In the genomic region with DNA sequence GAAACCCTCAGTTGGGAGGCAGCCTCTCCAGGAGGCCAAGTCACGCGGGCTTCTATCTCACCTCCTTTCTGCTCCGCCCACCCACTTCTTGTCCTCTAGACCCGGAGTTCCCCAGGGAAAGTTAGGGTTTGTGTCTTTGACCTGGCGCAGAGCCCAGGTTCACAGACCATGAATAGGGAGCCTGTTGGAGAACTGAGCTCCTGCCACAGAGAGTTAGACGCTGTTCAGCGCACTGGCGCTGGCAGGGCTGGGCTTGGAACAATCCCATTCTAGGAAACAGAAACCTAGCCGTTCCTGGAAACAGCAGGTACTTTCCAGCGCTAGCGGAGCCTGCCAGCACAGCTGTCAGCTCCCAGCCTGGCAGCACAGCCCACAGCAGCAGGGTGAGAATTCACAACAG, we compare ENCODE assay signal across 9 mouse cellular contexts. TPM values are rescaled to one million over a fixed set of nuclear protein-coding genes. Genes with fewer than 3 reads are reported as not detected.
DNase-seq lines count a peak whose midpoint lies in the region; ATAC-seq and TF ChIP-seq lines count a peak whose summit lies in the region.
"Had no signal": no experiment of that assay in that cellular context is flagged by ENCODE, and none has a peak within 500 bp of the region (broad histone marks: within the 10 kb centered on the region; RNA-seq: fewer than 3 reads in every experiment).

No protein-coding gene starts in this region.

- H3K4me1 ChIP-seq in heart, embryonic 12.5 days (replicated peaks) = no peaks in the 10 kb centered on the region
- H3K4me1 ChIP-seq in thymus, adult 2 months (replicated peaks; ENCODE audit: control insufficient read depth, insufficient read depth, low read length) = peaks cover 4% of the 10 kb centered on the region; the same call in 1 of the 2 replicates
- no peaks in the 10 kb centered on the region for H3K4me1 ChIP-seq in lung, adult 2 months (ENCODE audit: control insufficient read depth, insufficient read depth, low read length)
- no peaks in the 10 kb centered on the region for H3K4me1 ChIP-seq in forebrain, embryonic 16.5 days (replicated peaks; ENCODE audit: control insufficient read depth, insufficient read depth, low read length)
- H3K4me1 ChIP-seq in midbrain, embryonic 13.5 days (replicated peaks) = no peaks in the 10 kb centered on the region
- H3K4me1 ChIP-seq: embryonic facial prominence, embryonic 15.5 days had no signal

- H3K4me2 ChIP-seq in heart, embryonic 12.5 days = no peak overlapping the region
- no peak overlapping the region for H3K4me2 ChIP-seq in forebrain, embryonic 16.5 days (ENCODE audit: low read length)
- no peak overlapping the region for H3K4me2 ChIP-seq in midbrain, embryonic 13.5 days (replicated peaks)
- H3K4me2 ChIP-seq: embryonic facial prominence, embryonic 15.5 days had no signal

- WGBS in heart, embryonic 12.5 days = 84% methylated on average over 11 of the region's 11 CpGs
- 61% methylated on average over 11 of the region's 11 CpGs for WGBS in thymus, adult 2 months
- WGBS in lung, adult 2 months = 42% methylated on average over 11 of the region's 11 CpGs
- 62% methylated on average over 11 of the region's 11 CpGs for WGBS in forebrain, embryonic 16.5 days
- 89% methylated on average over 11 of the region's 11 CpGs for WGBS in midbrain, embryonic 13.5 days

- H3K27me3 ChIP-seq in heart, embryonic 12.5 days (replicated peaks) = peaks cover 31% of the 10 kb centered on the region
- H3K27me3 ChIP-seq in thymus, adult 2 months (ENCODE audit: control insufficient read depth, insufficient read depth, low read length) = no peaks in the 10 kb centered on the region
- H3K27me3 ChIP-seq in forebrain, embryonic 16.5 days (replicated peaks; ENCODE audit: control insufficient read depth, insufficient read depth, low read length) = peaks cover 9% of the 10 kb centered on the region; the same call in 1 of the 2 replicates
- H3K27me3 ChIP-seq in midbrain, embryonic 13.5 days = peaks cover 20% of the 10 kb centered on the region

- no peak for TF ChIP-seq POLR2A in thymus, adult 2 months (IDR thresholded peaks at IDR 0.05; ENCODE audit: control insufficient read depth, extremely low read depth, insufficient read depth, low read length, poor library complexity)
- no peak for TF ChIP-seq POLR2A in lung, adult 2 months (IDR thresholded peaks at IDR 0.05; ENCODE audit: borderline replicate concordance, extremely low read depth, low read depth, low read length)

- no peak for ATAC-seq in heart, embryonic 12.5 days (ENCODE audit: insufficient number of reproducible peaks, low FRiP score)
- no peak for ATAC-seq in forebrain, embryonic 16.5 days
- no peak for ATAC-seq in midbrain, embryonic 13.5 days

- H3K27ac ChIP-seq in heart, embryonic 12.5 days (ENCODE audit: poor library complexity, severe bottlenecking) = no peak overlapping the region
- peak overlapping the region; percentile 22; the same call in 1 of the 2 replicates for H3K27ac ChIP-seq in thymus, adult 2 months (ENCODE audit: control insufficient read depth, insufficient read depth, low read length)
- no peak overlapping the region for H3K27ac ChIP-seq in forebrain, embryonic 16.5 days (ENCODE audit: low read length)
- H3K27ac ChIP-seq in midbrain, embryonic 13.5 days = no peak overlapping the region
- H3K27ac ChIP-seq: embryonic facial prominence, embryonic 15.5 days had no signal

- H3K36me3 ChIP-seq in heart, embryonic 12.5 days = no peaks in the 10 kb centered on the region
- peaks cover 45% of the 10 kb centered on the region for H3K36me3 ChIP-seq in thymus, adult 2 months (ENCODE audit: control insufficient read depth, insufficient read depth, low read length)
- H3K36me3 ChIP-seq in forebrain, embryonic 16.5 days (ENCODE audit: control insufficient read depth, insufficient read depth) = no peaks in the 10 kb centered on the region
- H3K36me3 ChIP-seq in midbrain, embryonic 13.5 days = no peaks in the 10 kb centered on the region
- H3K36me3 ChIP-seq: embryonic facial prominence, embryonic 15.5 days had no signal

- peak; percentile 85 to 93 for DNase-seq in heart, adult 18-20 months
- no peak for DNase-seq in thymus, adult 2 months
- no peak for DNase-seq in thymus, postnatal 25 days
- peak; percentile 89 to 90 for DNase-seq in heart, adult 9 months (ENCODE audit: low spot score in 2 of 2)
- peak; percentile 71 for DNase-seq in lung, adult 2 months

- no peak overlapping the region for H3K4me3 ChIP-seq in heart, embryonic 12.5 days
- no peak overlapping the region for H3K4me3 ChIP-seq in thymus, adult 2 months (ENCODE audit: control insufficient read depth, insufficient read depth, low read length)
- peak overlapping the region; percentile 40 for H3K4me3 ChIP-seq in lung, adult 2 months (replicated peaks; ENCODE audit: extremely low read depth, low read depth, low read length)
- H3K4me3 ChIP-seq in forebrain, embryonic 16.5 days (replicated peaks; ENCODE audit: low read length) = no peak overlapping the region
- H3K4me3 ChIP-seq in midbrain, embryonic 13.5 days (replicated peaks) = no peak overlapping the region
- H3K4me3 ChIP-seq: embryonic facial prominence, embryonic 15.5 days had no signal

- no peak for TF ChIP-seq CTCF in thymus, adult 2 months (IDR thresholded peaks at IDR 0.05; ENCODE audit: borderline replicate concordance, control insufficient read depth, extremely low read depth, insufficient read depth, low read length, poor library complexity)
- TF ChIP-seq CTCF in lung, adult 2 months (IDR thresholded peaks at IDR 0.05; ENCODE audit: insufficient read depth, low read length) = no peak

- H3K9ac ChIP-seq in heart, embryonic 12.5 days = no peak overlapping the region
- no peak overlapping the region for H3K9ac ChIP-seq in forebrain, embryonic 16.5 days (replicated peaks; ENCODE audit: low read depth, low read length)
- no peak overlapping the region for H3K9ac ChIP-seq in midbrain, embryonic 13.5 days (replicated peaks)
- H3K9ac ChIP-seq: embryonic facial prominence, embryonic 15.5 days had no signal

- peaks cover 6% of the 10 kb centered on the region for H3K9me3 ChIP-seq in heart, embryonic 12.5 days (replicated peaks)
- no peaks in the 10 kb centered on the region for H3K9me3 ChIP-seq in forebrain, embryonic 16.5 days (ENCODE audit: control insufficient read depth, low read length)
- H3K9me3 ChIP-seq in midbrain, embryonic 13.5 days = no peaks in the 10 kb centered on the region
- H3K9me3 ChIP-seq: embryonic facial prominence, embryonic 15.5 days had no signal

RNA-seq across cellular contexts. Expression of a gene that starts 15.3 kb away (rescaled TPM):
- 10 to 100 TPM; 25.3 to 33.3 TPM for total RNA-seq in heart, adult 18-20 months (2021)
- 1.3 and 1.7 TPM in 2 replicates for polyA plus RNA-seq in heart, embryonic 12.5 days (2016; fragmentation: Nextera tagmentation; extraction: Ambion mirVana)
- polyA plus RNA-seq in thymus, adult 2 months (2012; rRNA removed) = 231 and 232 TPM in 2 replicates
- polyA plus RNA-seq in lung, adult 2 months (2012; rRNA removed) = 68.8 and 70.9 TPM in 2 replicates
- polyA plus RNA-seq in forebrain, embryonic 16.5 days (2015; fragmentation: Nextera tagmentation; extraction: Ambion mirVana) = 1.6 and 2.6 TPM in 2 replicates
- 0.50 and 0.55 TPM in 2 replicates for polyA plus RNA-seq in midbrain, embryonic 13.5 days (2015; fragmentation: Nextera tagmentation; extraction: Ambion mirVana)

RNA-seq across cellular contexts. Expression of a gene that starts 20.0 kb away (rescaled TPM):
- total RNA-seq in heart, adult 18-20 months (2021) = 1 to 10 TPM in 1 of 2 experiments, under 1 TPM in 1; 0.77 to 5.7 TPM
- 0.15 TPM in 1 of 2 replicates, not detected in the other for polyA plus RNA-seq in heart, embryonic 12.5 days (2016; fragmentation: Nextera tagmentation; extraction: Ambion mirVana)
- 30.1 and 37.5 TPM in 2 replicates for polyA plus RNA-seq in thymus, adult 2 months (2012; rRNA removed)
- 18.8 and 34.6 TPM in 2 replicates for polyA plus RNA-seq in lung, adult 2 months (2012; rRNA removed)
- 0.15 and 0.28 TPM in 2 replicates for polyA plus RNA-seq in forebrain, embryonic 16.5 days (2015; fragmentation: Nextera tagmentation; extraction: Ambion mirVana)
- not detected in 2 replicates for polyA plus RNA-seq in midbrain, embryonic 13.5 days (2015; fragmentation: Nextera tagmentation; extraction: Ambion mirVana)

RNA-seq across cellular contexts. Expression of a gene that starts 21.2 kb away (rescaled TPM):
- 10 to 100 TPM; 19.5 to 34.4 TPM for total RNA-seq in heart, adult 18-20 months (2021)
- polyA plus RNA-seq in heart, embryonic 12.5 days (2016; fragmentation: Nextera tagmentation; extraction: Ambion mirVana) = 1.9 and 2.0 TPM in 2 replicates
- 656 and 705 TPM in 2 replicates for polyA plus RNA-seq in thymus, adult 2 months (2012; rRNA removed)
- 112 and 130 TPM in 2 replicates for polyA plus RNA-seq in lung, adult 2 months (2012; rRNA removed)
- polyA plus RNA-seq in forebrain, embryonic 16.5 days (2015; fragmentation: Nextera tagmentation; extraction: Ambion mirVana) = 1.5 and 2.5 TPM in 2 replicates
- polyA plus RNA-seq in midbrain, embryonic 13.5 days (2015; fragmentation: Nextera tagmentation; extraction: Ambion mirVana) = 1.5 and 2.4 TPM in 2 replicates

RNA-seq across cellular contexts. Expression of a gene that starts 31.1 kb away (rescaled TPM):
- 10 to 100 TPM; 13.1 to 25.3 TPM for total RNA-seq in heart, adult 18-20 months (2021)
- polyA plus RNA-seq in heart, embryonic 12.5 days (2016; fragmentation: Nextera tagmentation; extraction: Ambion mirVana) = 0.59 and 0.91 TPM in 2 replicates
- 288 and 334 TPM in 2 replicates for polyA plus RNA-seq in thymus, adult 2 months (2012; rRNA removed)
- 83.8 and 99.1 TPM in 2 replicates for polyA plus RNA-seq in lung, adult 2 months (2012; rRNA removed)
- 0.43 and 1.5 TPM in 2 replicates for polyA plus RNA-seq in forebrain, embryonic 16.5 days (2015; fragmentation: Nextera tagmentation; extraction: Ambion mirVana)
- polyA plus RNA-seq in midbrain, embryonic 13.5 days (2015; fragmentation: Nextera tagmentation; extraction: Ambion mirVana) = 0.73 and 1.5 TPM in 2 replicates

RNA-seq across cellular contexts. Expression of a gene that starts 31.3 kb away (rescaled TPM):
- 10 to 100 TPM in 1 of 2 experiments, 1 to 10 TPM in 1; 5.7 to 11.4 TPM for total RNA-seq in heart, adult 18-20 months (2021)
- polyA plus RNA-seq in heart, embryonic 12.5 days (2016; fragmentation: Nextera tagmentation; extraction: Ambion mirVana) = 1.1 TPM in 2 replicates
- 197 and 202 TPM in 2 replicates for polyA plus RNA-seq in thymus, adult 2 months (2012; rRNA removed)
- polyA plus RNA-seq in lung, adult 2 months (2012; rRNA removed) = 45.1 and 46.3 TPM in 2 replicates
- 1.9 and 2.6 TPM in 2 replicates for polyA plus RNA-seq in forebrain, embryonic 16.5 days (2015; fragmentation: Nextera tagmentation; extraction: Ambion mirVana)
- 0.46 and 0.57 TPM in 2 replicates for polyA plus RNA-seq in midbrain, embryonic 13.5 days (2015; fragmentation: Nextera tagmentation; extraction: Ambion mirVana)

Comparison
In these comparisons a context has a peak if more than half of its experiments do, and no peak if none do; other contexts are left out.
1. DNase-seq: peak in heart, adult 18-20 months (2 of 2), heart, adult 9 months (2 of 2) and lung, adult 2 months (single experiment); none in thymus, adult 2 months (single experiment) and thymus, postnatal 25 days (single experiment).
2. RNA of a gene that starts 15.3 kb away (polyA plus RNA-seq): 231 to 232 TPM in thymus, adult 2 months and 68.8 to 70.9 TPM in lung, adult 2 months; 1.3 to 1.7 TPM in heart, embryonic 12.5 days, 1.6 to 2.6 TPM in forebrain, embryonic 16.5 days and 0.50 to 0.55 TPM in midbrain, embryonic 13.5 days; every median in the first group is over 10 times any median in the second.
3. RNA of a gene that starts 20.0 kb away (polyA plus RNA-seq): 30.1 to 37.5 TPM in thymus, adult 2 months and 18.8 to 34.6 TPM in lung, adult 2 months; 0.15 to 0.28 TPM in forebrain, embryonic 16.5 days, 0.15 TPM in heart, embryonic 12.5 days and not detected in midbrain, embryonic 13.5 days; every median in the first group is over 10 times any median in the second.
4. RNA of a gene that starts 21.2 kb away (polyA plus RNA-seq): 656 to 705 TPM in thymus, adult 2 months and 112 to 130 TPM in lung, adult 2 months; 1.5 to 2.4 TPM in midbrain, embryonic 13.5 days, 1.9 to 2.0 TPM in heart, embryonic 12.5 days and 1.5 to 2.5 TPM in forebrain, embryonic 16.5 days; every median in the first group is over 10 times any median in the second.